Mouse (Mus musculus) liver, embryonic 12.5 days (tissue): ENCODE data around the gene Rgl1. TPM values are rescaled to one million over a fixed set of nuclear protein-coding genes. Genes with fewer than 3 reads are reported as not detected.

Source experiments
- ATAC-seq: fragments of 200-750 bp; cut with Nextera tagmentation; 2 replicates; pipeline ENCODE4 v1.8.0; 2017; ENCODE audit warnings: moderate number of reproducible peaks, mild to moderate bottlenecking, moderate library complexity
- H3K27ac ChIP-seq: fragments of 300-500 bp; sonication (generic); 2 replicates; pipeline ENCODE4 v1.5.1; 2016; ENCODE audit warnings: mild to moderate bottlenecking
- H3K27me3 ChIP-seq: fragments of 300-500 bp; sonication (generic); replicated peaks from 2 replicates; pipeline ENCODE4 v1.6.1; 2016; ENCODE audit warnings: mild to moderate bottlenecking, moderate library complexity
- H3K36me3 ChIP-seq: fragments of 300-500 bp; sonication (generic); 2 replicates; pipeline ENCODE4 v1.6.1; 2016; ENCODE audit warnings: mild to moderate bottlenecking, moderate library complexity
- H3K4me1 ChIP-seq: fragments of 300-500 bp; sonication (generic); 2 replicates; pipeline ENCODE4 v1.6.1; 2016
- H3K4me2 ChIP-seq: fragments of 300-500 bp; sonication (generic); 2 replicates; pipeline ENCODE4 v1.6.1; 2016; ENCODE audit warnings: mild to moderate bottlenecking, moderate library complexity
- H3K4me3 ChIP-seq: fragments of 300-500 bp; sonication (generic); 2 replicates; pipeline ENCODE4 v1.5.1; 2016; ENCODE audit warnings: mild to moderate bottlenecking, moderate library complexity
- H3K9ac ChIP-seq: fragments of 300-500 bp; sonication (generic); 2 replicates; pipeline ENCODE4 v1.6.1; 2016; ENCODE audit warnings: mild to moderate bottlenecking, moderate library complexity
- H3K9me3 ChIP-seq: fragments of 300-500 bp; sonication (generic); replicated peaks from 2 replicates; pipeline ENCODE4 v1.6.1; 2016; ENCODE audit warnings: mild to moderate bottlenecking, moderate library complexity
- WGBS: fragments of 180-500 bp; shearing (Covaris S2); methylation state at CpG from one replicate; pipeline ENCODE4 v1.1.7; 2016; ENCODE audit not compliant: insufficient replicate concordance; 5-methylcytosine and 5-hydroxymethylcytosine counted together
- polyA plus RNA-seq: library from polyadenylated mRNA; unstranded; fragments of >200 nt; fragmentation: Nextera tagmentation; extraction: Ambion mirVana; gene quantifications from 2 replicates; pipeline ENCODE4 v1.2.1, GENCODE M21; 2016

The Rgl1 gene
- polyA plus RNA-seq, 1 experiment from 2014 or later: 12.5 TPM

- Histone ChIP-seq H3K4me3 (no peak overlapping the region), H3K4me1 (no peaks in the 10 kb centered on the region), H3K9ac (no peak overlapping the region), H3K27me3 (no peaks in the 10 kb centered on the region), H3K36me3 (no peaks in the 10 kb centered on the region), H3K9me3 (no peaks in the 10 kb centered on the region), H3K27ac (no peak overlapping the region), H3K4me2 (no peak overlapping the region)
- no peak for ATAC-seq
- 46% methylated on average over 6 of the region's 6 CpGs for WGBS
Measured at GRCm38 (mm10) chr1:152703941-152704340, 62.2 kb downstream of the Rgl1 start.

- ATAC-seq: no peak
- H3K27ac ChIP-seq: no peak overlapping the region
- 61% methylated on average over 6 of the region's 6 CpGs for WGBS
- H3K4me1 ChIP-seq: no peaks in the 10 kb centered on the region
- H3K9ac ChIP-seq: no peak overlapping the region
- no peak overlapping the region for H3K4me3 ChIP-seq
- no peaks in the 10 kb centered on the region for H3K27me3 ChIP-seq
- H3K36me3 ChIP-seq: no peaks in the 10 kb centered on the region
- no peak overlapping the region for H3K4me2 ChIP-seq
- no peaks in the 10 kb centered on the region for H3K9me3 ChIP-seq
Measured at GRCm38 (mm10) chr1:152702920-152703319, 63.2 kb downstream of the Rgl1 start.

GRCm38 (mm10) chr1:152701066-152701465 lies 65.1 kb downstream of the Rgl1 start:
- ATAC-seq: no peak
- Histone ChIP-seq H3K9ac (no peak overlapping the region), H3K9me3 (no peaks in the 10 kb centered on the region), H3K4me2 (no peak overlapping the region), H3K4me3 (no peak overlapping the region), H3K27ac (no peak overlapping the region), H3K36me3 (no peaks in the 10 kb centered on the region), H3K4me1 (no peaks in the 10 kb centered on the region), H3K27me3 (no peaks in the 10 kb centered on the region)
- 73% methylated on average over 5 of the region's 5 CpGs for WGBS

GRCm38 (mm10) chr1:152697341-152697740 lies 68.8 kb downstream of the Rgl1 start:
- Histone ChIP-seq H3K36me3 (no peaks in the 10 kb centered on the region), H3K4me1 (no peaks in the 10 kb centered on the region), H3K27me3 (no peaks in the 10 kb centered on the region), H3K4me2 (no peak overlapping the region), H3K27ac (no peak overlapping the region), H3K9ac (no peak overlapping the region), H3K4me3 (no peak overlapping the region), H3K9me3 (no peaks in the 10 kb centered on the region)
- ATAC-seq: no peak
- 66% methylated on average over 3 of the region's 3 CpGs for WGBS

GRCm38 (mm10) chr1:152695491-152695890 lies 70.7 kb downstream of the Rgl1 start:
- no peaks in the 10 kb centered on the region for H3K36me3 ChIP-seq
- WGBS: 48% methylated on average over 9 of the region's 9 CpGs
- no peak overlapping the region for H3K9ac ChIP-seq
- H3K27ac ChIP-seq: no peak overlapping the region
- H3K4me2 ChIP-seq: no peak overlapping the region
- no peak for ATAC-seq
- H3K9me3 ChIP-seq: no peaks in the 10 kb centered on the region
- H3K4me1 ChIP-seq: no peaks in the 10 kb centered on the region
- H3K27me3 ChIP-seq: no peaks in the 10 kb centered on the region
- H3K4me3 ChIP-seq: no peak overlapping the region

- H3K4me2 ChIP-seq: no peak overlapping the region
- no peak for ATAC-seq
- H3K9ac ChIP-seq: no peak overlapping the region
- H3K27me3 ChIP-seq: 0 out of 2 replicates have a peak, but pooled peaks cover 6% of the 10 kb centered on the region
- H3K27ac ChIP-seq: no peak overlapping the region
- no peaks in the 10 kb centered on the region for H3K9me3 ChIP-seq
- H3K4me3 ChIP-seq: no peak overlapping the region
- H3K4me1 ChIP-seq: peaks cover 9% of the 10 kb centered on the region
- WGBS: 54% methylated on average over 4 of the region's 4 CpGs
- H3K36me3 ChIP-seq: no peaks in the 10 kb centered on the region
Measured at GRCm38 (mm10) chr1:152689968-152690367, 76.2 kb downstream of the Rgl1 start.

GRCm38 (mm10) chr1:152687733-152688181 lies 78.4 kb downstream of the Rgl1 start:
- H3K9ac ChIP-seq: no peak overlapping the region
- no peaks in the 10 kb centered on the region for H3K9me3 ChIP-seq
- H3K4me3 ChIP-seq: no peak overlapping the region
- 10% methylated on average over 8 of the region's 8 CpGs for WGBS
- ATAC-seq: no peak
- H3K27me3 ChIP-seq: peaks cover 10% of the 10 kb centered on the region; the same call in 1 of the 2 replicates
- no peak overlapping the region for H3K4me2 ChIP-seq
- peaks cover 9% of the 10 kb centered on the region for H3K4me1 ChIP-seq
- H3K36me3 ChIP-seq: no peaks in the 10 kb centered on the region
- peak overlapping the region; percentile 48; the same call in 1 of the 2 replicates for H3K27ac ChIP-seq

GRCm38 (mm10) chr1:152687099-152687730 lies 78.9 kb downstream of the Rgl1 start:
- Histone ChIP-seq H3K4me1 (peaks cover 9% of the 10 kb centered on the region), H3K4me3 (no peak overlapping the region), H3K9me3 (no peaks in the 10 kb centered on the region), H3K27ac (peak overlapping the region; percentile 48), H3K27me3 (peaks cover 10% of the 10 kb centered on the region; the same call in 1 of the 2 replicates), H3K9ac (no peak overlapping the region), H3K36me3 (no peaks in the 10 kb centered on the region), H3K4me2 (no peak overlapping the region)
- no peak for ATAC-seq
- 16% methylated on average over 6 of the region's 6 CpGs for WGBS

- Histone ChIP-seq H3K9ac (no peak overlapping the region), H3K4me2 (no peak overlapping the region), H3K27me3 (peaks cover 10% of the 10 kb centered on the region; the same call in 1 of the 2 replicates), H3K4me1 (peaks cover 9% of the 10 kb centered on the region), H3K9me3 (no peaks in the 10 kb centered on the region), H3K4me3 (no peak overlapping the region), H3K27ac (no peak overlapping the region), H3K36me3 (no peaks in the 10 kb centered on the region)
- ATAC-seq: no peak
- WGBS: 41% methylated on average over 3 of the region's 3 CpGs
Measured at GRCm38 (mm10) chr1:152685531-152685930, 80.6 kb downstream of the Rgl1 start.

- 56% methylated on average over 11 of the region's 11 CpGs for WGBS
- Histone ChIP-seq H3K9ac (no peak overlapping the region), H3K9me3 (no peaks in the 10 kb centered on the region), H3K4me1 (peaks cover 8% of the 10 kb centered on the region), H3K4me3 (no peak overlapping the region), H3K36me3 (no peaks in the 10 kb centered on the region), H3K4me2 (no peak overlapping the region), H3K27ac (no peak overlapping the region), H3K27me3 (peaks cover 10% of the 10 kb centered on the region; the same call in 1 of the 2 replicates)
- ATAC-seq: no peak
Measured at GRCm38 (mm10) chr1:152682368-152683194, 83.6 kb downstream of the Rgl1 start.

GRCm38 (mm10) chr1:152681676-152682367 lies 84.3 kb downstream of the Rgl1 start:
- WGBS: 60% methylated on average over 6 of the region's 6 CpGs
- no peak overlapping the region for H3K27ac ChIP-seq
- no peak overlapping the region for H3K4me3 ChIP-seq

GRCm38 (mm10) chr1:152681116-152681515 lies 85.0 kb downstream of the Rgl1 start:
- H3K4me2 ChIP-seq: no peak overlapping the region
- H3K27me3 ChIP-seq: peaks cover 6% of the 10 kb centered on the region; the same call in 1 of the 2 replicates
- 26% methylated on average over 8 of the region's 8 CpGs for WGBS
- H3K36me3 ChIP-seq: no peaks in the 10 kb centered on the region
- no peak overlapping the region for H3K9ac ChIP-seq
- H3K27ac ChIP-seq: no peak overlapping the region
- no peaks in the 10 kb centered on the region for H3K9me3 ChIP-seq
- no peak for ATAC-seq
- no peak overlapping the region for H3K4me3 ChIP-seq
- no peaks in the 10 kb centered on the region for H3K4me1 ChIP-seq

More at GRCm38 (mm10) chr1:152681676-152682367, 84.3 kb downstream of the Rgl1 start:
- Histone ChIP-seq H3K4me2 (no peak overlapping the region), H3K27me3 (peaks cover 10% of the 10 kb centered on the region; the same call in 1 of the 2 replicates), H3K36me3 (no peaks in the 10 kb centered on the region), H3K9me3 (no peaks in the 10 kb centered on the region), H3K9ac (no peak overlapping the region), H3K4me1 (0 out of 2 replicates have a peak, but pooled peaks cover under 1% of the 10 kb centered on the region)
- ATAC-seq: no peak
